Mouse (Mus musculus): ENCODE results near the gene Sytl4. TPM values are rescaled to one million over a fixed set of nuclear protein-coding genes. Genes with fewer than 3 reads are reported as not detected.

Gene Sytl4
- total and polyA plus RNA-seq, 3 experiments = 0.06 to 0.19 TPM; not detected in 1

GRCm38 (mm10) chrX:133887308-133887707, 94.3 kb downstream of the Sytl4 start:
- no peak overlapping the region for H3K4me3 ChIP-seq (ENCODE audit: control insufficient read depth in 1 of 2, insufficient read depth in 1 of 2, low read depth in 2 of 2, low read length in 2 of 2)
- H3K9me3 ChIP-seq (replicated peaks; ENCODE audit: insufficient read depth, low read length) = no peaks in the 10 kb centered on the region
- no peaks in the 10 kb centered on the region for H3K79me2 ChIP-seq (ENCODE audit: control insufficient read depth, insufficient read depth, low read length, poor library complexity)
- TF ChIP-seq ZNF384 (IDR thresholded peaks at IDR 0.05; ENCODE audit: low read depth, low read length) (no peak), MAZ (IDR thresholded peaks at IDR 0.05; ENCODE audit: low read depth, low read length) (no peak), UBTF (IDR thresholded peaks at IDR 0.05; ENCODE audit: borderline replicate concordance, insufficient read depth, low read depth, low read length) (no peak), USF2 (IDR thresholded peaks at IDR 0.05; ENCODE audit: borderline replicate concordance in 1 of 2, insufficient read depth in 1 of 2, low read depth in 1 of 2, low read length in 2 of 2) (no peak), RAD21 (IDR thresholded peaks at IDR 0.05; ENCODE audit: low read depth, low read length) (no peak), SIN3A (IDR thresholded peaks at IDR 0.05; ENCODE audit: low read length) (no peak), ZC3H11A (IDR thresholded peaks at IDR 0.05; ENCODE audit: low read depth, low read length) (no peak), TAL1 (IDR thresholded peaks at IDR 0.05; ENCODE audit: low read length) (no peak), HCFC1 (IDR thresholded peaks at IDR 0.05; ENCODE audit: low read depth, low read length) (no peak), GABPA (IDR thresholded peaks at IDR 0.05; ENCODE audit: low read depth, low read length) (no peak), RCOR1 (IDR thresholded peaks at IDR 0.05; ENCODE audit: low read depth, low read length) (no peak), ZMIZ1 (IDR thresholded peaks at IDR 0.05; ENCODE audit: low read depth, low read length) (no peak), MXI1 (IDR thresholded peaks at IDR 0.05; ENCODE audit: low read depth, low read length) (no peak)
- no peak overlapping the region for H3K27ac ChIP-seq (ENCODE audit: control insufficient read depth, low read depth, low read length)
- H3K27me3 ChIP-seq (ENCODE audit: control insufficient read depth in 1 of 2, insufficient read depth in 2 of 2, low read length in 2 of 2) = peaks cover 0 to 1% of the 10 kb centered on the region in 2 experiments; a peak in 1 of 4 replicates
- H3K9ac ChIP-seq (ENCODE audit: control insufficient read depth, low read depth, low read length, poor library complexity, severe bottlenecking) = no peak overlapping the region
- H3K4me1 ChIP-seq (ENCODE audit: control insufficient read depth in 1 of 2, insufficient read depth in 2 of 2, low read length in 2 of 2) = no peaks in the 10 kb centered on the region
- H3K36me3 ChIP-seq (ENCODE audit: control insufficient read depth in 1 of 2, insufficient read depth in 2 of 2, low read length in 2 of 2) = no peaks in the 10 kb centered on the region
- DNase-seq (ENCODE audit: low read depth, low spot score) = no peak

Other genes starting within 250 kb of the Sytl4 start
- gene Tnmd, start 130.8 kb downstream of the Sytl4 start, total RNA-seq (2012; rRNA removed) = not detected in 2 replicates
- gene Tnmd, start 130.8 kb downstream of the Sytl4 start, polyA plus RNA-seq (2012; ENCODE audit: insufficient read depth in 1 of 2, insufficient read length in 2 of 2, low read depth in 1 of 2, low replicate concordance in 2 of 2, missing spikeins in 1 of 2) = not detected
- 14.1 and 15.7 TPM in 2 replicates for gene Tspan6, start 83.4 kb downstream of the Sytl4 start, total RNA-seq (2012; rRNA removed)
- gene Tspan6, start 83.4 kb downstream of the Sytl4 start, polyA plus RNA-seq (2012; ENCODE audit: insufficient read depth in 1 of 2, insufficient read length in 2 of 2, low read depth in 1 of 2, low replicate concordance in 2 of 2, missing spikeins in 1 of 2) = 10 to 100 TPM in 1 of 2 experiments, not detected in 1; 22.0 TPM
- gene Srpx2, start 73.4 kb downstream of the Sytl4 start, total RNA-seq (2012; rRNA removed) = not detected in 2 replicates
- not detected for gene Srpx2, start 73.4 kb downstream of the Sytl4 start, polyA plus RNA-seq (2012; ENCODE audit: insufficient read depth in 1 of 2, insufficient read length in 2 of 2, low read depth in 1 of 2, low replicate concordance in 2 of 2, missing spikeins in 1 of 2)
- 180 and 183 TPM in 2 replicates for gene Cstf2, start 77.4 kb upstream of the Sytl4 start, total RNA-seq (2012; rRNA removed)
- 100 to 1,000 TPM; 354 to 890 TPM for gene Cstf2, start 77.4 kb upstream of the Sytl4 start, polyA plus RNA-seq (2012; ENCODE audit: insufficient read depth in 1 of 2, insufficient read length in 2 of 2, low read depth in 1 of 2, low replicate concordance in 2 of 2, missing spikeins in 1 of 2)
- gene Xkrx, start 180.3 kb upstream of the Sytl4 start, total RNA-seq (2012; rRNA removed) = not detected in 2 replicates
- under 1 TPM in 1 of 2 experiments, not detected in 1; 0.38 TPM for gene Xkrx, start 180.3 kb upstream of the Sytl4 start, polyA plus RNA-seq (2012; ENCODE audit: insufficient read depth in 1 of 2, insufficient read length in 2 of 2, low read depth in 1 of 2, low replicate concordance in 2 of 2, missing spikeins in 1 of 2)
- not detected in 2 replicates for gene Arl13a, start 205.7 kb upstream of the Sytl4 start, total RNA-seq (2012; rRNA removed)
- gene Arl13a, start 205.7 kb upstream of the Sytl4 start, polyA plus RNA-seq (2012; ENCODE audit: insufficient read depth in 1 of 2, insufficient read length in 2 of 2, low read depth in 1 of 2, low replicate concordance in 2 of 2, missing spikeins in 1 of 2) = under 1 TPM in 1 of 2 experiments, not detected in 1; 0.25 TPM
- 0.27 and 0.46 TPM in 2 replicates for gene Nox1, start 240.1 kb upstream of the Sytl4 start, total RNA-seq (2012; rRNA removed)
- gene Nox1, start 240.1 kb upstream of the Sytl4 start, polyA plus RNA-seq (2012; ENCODE audit: insufficient read depth in 1 of 2, insufficient read length in 2 of 2, low read depth in 1 of 2, low replicate concordance in 2 of 2, missing spikeins in 1 of 2) = under 1 TPM in 1 of 2 experiments, not detected in 1; 0.60 TPM

Data from MEL (cell line).